Mouse (Mus musculus): ENCODE data around the gene Agfg2. TPM values are rescaled to one million over a fixed set of nuclear protein-coding genes. Genes with fewer than 3 reads are reported as not detected.
"Not testable (repeated sequence)": the region's sequence is repeated elsewhere in the genome, so short reads cannot be mapped to it uniquely, and the experiment has no call there.

Gene Agfg2
- total RNA-seq, 2 experiments from 2014 or later: 11.8 to 13.3 TPM

DNA sequence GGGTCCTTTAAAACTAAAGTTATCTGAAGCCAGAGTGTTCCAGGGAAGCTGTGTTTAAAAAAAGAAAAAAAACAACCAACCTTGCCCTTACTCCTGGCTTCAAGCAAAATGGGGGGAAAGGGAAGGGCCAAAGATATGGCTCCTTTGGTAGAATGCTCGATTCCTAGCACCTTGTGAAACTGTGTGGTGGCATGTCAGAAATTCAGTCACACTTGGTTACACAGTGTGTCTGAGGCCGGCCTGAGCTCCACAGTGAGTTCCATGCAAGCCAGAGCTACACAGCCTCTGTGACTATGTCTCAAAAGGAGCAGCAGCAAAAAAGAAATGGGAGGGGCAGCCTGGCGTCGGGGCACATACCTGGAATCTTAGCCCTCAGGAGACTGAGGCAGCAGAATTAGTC is 35.3 kb downstream of the Agfg2 start:
- intact Hi-C loops (cut with DNase I): no loop called here

DNA sequence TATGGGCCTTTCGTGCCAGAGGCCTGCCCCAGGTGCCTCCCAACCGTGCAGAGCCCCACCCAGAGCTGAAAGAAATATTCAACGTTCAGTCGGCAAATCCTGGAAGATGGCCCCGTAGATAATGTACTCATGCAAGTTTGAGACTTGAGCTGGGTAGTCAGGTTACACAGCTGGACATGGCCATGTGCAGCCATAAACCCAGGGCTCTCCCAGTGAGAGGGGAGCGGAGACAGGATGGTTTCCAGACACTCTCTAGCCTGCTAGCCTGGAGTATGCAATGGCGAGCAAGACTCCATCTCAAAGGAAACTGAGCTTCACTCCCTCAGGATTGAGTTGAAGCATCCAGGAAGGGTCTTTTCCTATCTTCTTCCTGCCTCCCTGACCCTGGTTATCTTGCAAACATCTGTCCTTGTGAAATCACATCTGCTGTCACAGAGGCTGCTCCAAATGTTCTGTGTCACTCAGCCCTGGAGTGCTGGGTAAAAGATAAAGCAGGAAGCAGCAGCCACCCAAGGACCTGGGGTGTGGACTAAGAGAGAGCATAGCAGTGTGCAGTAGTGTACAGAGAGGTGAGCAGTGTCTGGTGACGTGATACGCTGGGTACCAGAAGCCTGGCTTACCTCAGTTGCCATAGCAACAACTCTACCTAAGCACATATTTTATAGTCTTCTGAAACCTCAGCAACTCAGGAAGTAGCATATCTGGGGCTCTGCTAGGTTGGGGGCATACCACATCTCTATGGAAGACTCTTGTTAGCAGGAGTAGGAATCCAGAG is 36.5 kb downstream of the Agfg2 start:
- DNase-seq (ENCODE audit: low spot score): no peak
- intact Hi-C loops (cut with DNase I): no loop called here

More for the DNA sequence above, 35.3 kb downstream of the Agfg2 start:
- DNase-seq (ENCODE audit: low spot score): no peak

DNA sequence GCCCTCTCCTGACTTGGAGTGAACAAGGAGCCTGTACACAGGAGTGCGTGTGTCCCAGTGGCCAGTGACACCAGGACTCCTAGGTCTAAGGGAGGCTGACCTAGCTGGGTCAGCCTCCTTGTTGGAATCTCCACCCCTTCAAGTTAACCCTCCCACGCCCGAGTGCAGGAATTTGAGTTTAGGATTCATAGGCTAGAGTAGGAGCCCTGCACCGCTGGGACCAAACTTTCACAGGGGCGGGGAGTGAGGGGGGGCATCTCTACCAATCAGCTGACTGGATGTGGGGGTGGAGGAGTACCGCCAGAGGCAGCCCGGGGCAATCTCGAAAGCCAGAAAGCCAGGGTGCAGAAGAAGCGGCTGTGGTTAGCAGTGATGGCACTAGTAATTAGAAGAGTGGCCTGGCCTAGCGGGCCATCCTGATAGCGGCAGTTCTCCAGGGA is 38.9 kb downstream of the Agfg2 start, which contains the start of gene Irs3:
TSS of gene Irs3 (minus strand) at position 63 of the 440 bp plus-strand sequence.
- DNase-seq (ENCODE audit: low spot score): peak; percentile 21
- intact Hi-C loops (cut with DNase I): no loop called here

DNA sequence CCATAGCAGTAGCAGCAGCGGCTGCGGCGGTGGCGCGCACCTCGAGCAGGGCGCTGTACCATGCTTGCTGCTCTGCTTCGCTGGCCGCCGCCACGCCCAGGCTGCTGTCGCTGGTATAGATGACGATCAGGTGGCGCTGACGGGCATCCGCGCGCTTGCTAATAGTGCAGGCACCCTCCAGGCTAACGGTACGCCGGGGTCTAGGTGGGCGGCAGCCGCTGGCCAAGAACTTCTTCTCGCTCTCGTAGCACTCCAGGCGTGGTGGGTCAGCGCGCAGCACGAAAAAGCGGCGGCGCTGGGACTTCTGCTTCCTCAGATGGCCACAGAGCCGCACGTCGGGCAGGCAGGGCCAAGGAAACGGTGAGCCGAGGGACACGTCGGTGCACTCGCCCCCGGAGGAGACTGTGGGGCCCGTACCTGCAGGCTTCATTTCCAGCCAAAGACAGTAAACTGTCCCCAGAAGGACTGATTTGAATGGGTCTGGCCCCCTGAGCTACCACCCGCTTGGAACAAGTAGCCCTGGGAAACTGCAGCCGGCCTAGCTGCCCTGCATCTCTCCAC is 39.4 kb downstream of the Agfg2 start:
- no peak for DNase-seq (ENCODE audit: low spot score)
- intact Hi-C loops (cut with DNase I): no loop called here

DNA sequence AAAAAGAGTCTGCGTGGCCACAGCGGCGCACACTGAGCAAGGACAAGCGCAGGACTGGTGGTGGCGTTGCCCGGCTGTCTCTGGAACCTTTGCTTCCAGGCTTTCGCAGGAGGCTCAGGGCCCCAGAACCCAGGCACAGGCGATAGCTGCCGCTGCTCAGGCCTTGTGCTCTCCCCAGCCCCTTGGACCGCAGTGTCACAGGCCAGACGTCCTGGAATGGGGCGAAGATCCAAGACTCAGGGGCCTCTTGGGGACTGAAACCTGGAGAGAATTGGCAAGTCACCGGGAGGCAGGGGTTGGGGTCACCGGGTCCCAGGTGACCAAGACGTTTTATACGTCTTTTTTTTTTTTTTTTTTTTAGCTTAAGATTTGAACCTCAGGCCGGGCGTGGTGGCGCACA is 40.0 kb downstream of the Agfg2 start:
- intact Hi-C loops (cut with DNase I): no loop called here
- no peak for DNase-seq (ENCODE audit: low spot score)

DNA sequence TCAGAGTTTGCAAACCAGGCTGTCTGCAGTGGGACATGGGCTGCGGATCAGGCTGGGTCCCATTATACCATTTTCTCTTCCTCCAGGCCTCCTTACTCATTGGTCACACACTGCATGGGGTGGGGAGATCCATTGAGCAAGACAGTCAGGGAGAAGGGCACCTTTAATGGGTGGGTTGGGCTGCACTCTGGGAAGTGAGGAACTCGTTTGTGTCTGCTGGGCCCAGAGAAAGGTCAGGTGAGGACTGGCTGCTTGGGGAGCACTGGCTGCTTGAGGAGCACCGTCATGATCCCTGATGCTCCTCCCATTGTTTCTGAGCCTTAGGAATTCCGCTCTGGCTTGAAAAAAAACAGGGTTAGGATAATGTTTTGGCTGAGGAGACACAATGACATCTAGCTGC is 41.6 kb downstream of the Agfg2 start:
- no peak for DNase-seq (ENCODE audit: low spot score)
- intact Hi-C loops (cut with DNase I): no loop called here

DNA sequence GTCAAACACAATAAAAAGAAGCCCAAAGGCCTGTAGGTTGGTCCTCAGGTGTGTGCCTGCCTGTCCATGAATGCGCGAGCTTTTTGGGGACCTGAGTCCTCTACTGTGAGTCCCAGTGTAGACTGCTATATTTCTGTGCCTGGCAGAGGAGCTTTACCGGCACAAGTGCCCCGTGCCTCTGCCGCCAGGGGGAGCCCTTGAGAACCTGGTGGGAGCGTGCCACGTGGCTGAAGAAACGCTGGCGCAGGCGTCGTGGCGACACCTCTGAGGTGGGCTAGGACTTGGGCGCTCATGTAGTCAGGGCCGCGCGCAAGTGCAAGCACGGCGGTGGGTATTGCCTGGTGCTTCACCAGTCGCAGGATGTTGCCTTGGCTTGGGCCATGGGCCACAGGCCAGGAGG is 43.5 kb downstream of the Agfg2 start, which contains the start of gene Sap25:
TSS of gene Sap25 (plus strand) at position 281 of the 400 bp plus-strand sequence.
- no peak for DNase-seq (ENCODE audit: low spot score)
- intact Hi-C loops (cut with DNase I): no loop called here

DNA sequence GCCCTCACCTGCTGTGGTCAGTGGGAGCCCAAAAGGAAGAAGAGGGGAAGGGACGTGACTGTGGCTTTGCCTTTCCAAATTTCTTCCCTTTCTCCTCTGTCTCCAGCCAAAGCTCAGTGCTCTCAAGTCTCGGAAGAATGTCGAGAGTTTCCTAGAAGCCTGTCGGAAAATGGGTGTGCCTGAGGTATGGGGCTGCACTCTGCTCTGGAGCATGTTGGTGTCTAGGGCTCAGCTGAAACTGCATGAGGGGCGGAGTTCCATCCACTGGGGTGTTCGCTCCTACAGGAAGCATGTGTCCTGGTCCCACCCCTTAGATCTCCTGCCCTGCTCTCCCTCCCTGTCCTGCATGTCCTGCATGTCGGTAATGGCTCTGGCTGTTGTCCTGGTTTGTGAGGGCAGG is 45.1 kb downstream of the Agfg2 start:
- no peak for DNase-seq (ENCODE audit: low spot score)
- intact Hi-C loops (cut with DNase I): no loop called here

DNA sequence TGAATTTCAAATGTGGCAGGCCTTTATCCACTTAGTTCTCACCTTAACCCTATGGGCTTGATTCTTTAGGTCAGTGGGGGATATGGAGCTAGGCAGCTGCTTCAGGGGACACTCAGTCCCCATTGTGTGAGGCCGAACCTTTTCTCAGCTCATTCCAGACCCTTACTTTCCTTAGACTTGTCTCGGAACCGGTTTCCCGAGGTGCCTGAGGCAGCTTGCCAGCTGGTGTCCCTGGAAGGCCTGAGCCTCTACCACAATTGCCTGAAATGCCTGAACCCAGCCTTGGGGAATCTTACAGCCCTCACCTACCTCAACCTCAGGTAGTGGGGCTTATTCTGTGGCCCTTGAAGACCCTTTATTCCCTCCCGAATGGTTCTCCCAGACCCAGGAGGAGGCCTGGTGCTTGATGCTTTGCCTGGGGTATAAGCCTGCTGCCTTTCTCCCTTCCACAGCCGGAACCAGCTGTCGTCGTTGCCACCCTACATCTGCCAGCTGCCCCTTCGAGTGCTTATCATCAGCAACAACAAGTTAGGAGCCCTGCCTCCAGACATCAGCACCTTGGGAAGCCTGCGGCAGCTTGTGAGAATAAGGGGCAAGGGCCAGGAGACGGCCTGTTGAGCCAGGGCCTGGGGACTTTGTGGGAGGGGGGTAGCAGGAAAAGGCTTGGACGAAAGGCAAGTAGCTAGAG is 51.0 kb downstream of the Agfg2 start:
- DNase-seq (ENCODE audit: low spot score): no peak
- intact Hi-C loops (cut with DNase I): no loop called here

DNA sequence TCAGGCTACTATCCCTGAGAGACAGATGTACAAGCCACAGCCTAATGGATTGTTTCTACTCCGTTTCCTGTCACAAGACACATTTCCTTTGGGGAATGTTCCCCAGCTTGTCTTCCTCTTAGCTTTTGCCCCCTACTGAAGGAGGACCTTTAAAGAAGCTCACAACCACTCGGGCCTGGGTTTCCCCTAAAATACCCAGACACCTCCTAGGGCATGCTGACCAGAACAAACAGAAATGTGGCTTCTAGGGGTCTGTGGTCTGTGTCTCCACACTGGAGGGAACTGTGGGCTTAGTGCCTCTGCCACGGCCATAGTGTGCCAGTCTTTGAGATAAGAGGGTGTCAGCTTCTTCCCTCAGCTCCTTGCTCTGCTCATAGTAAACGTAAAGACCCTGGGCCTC is 52.9 kb downstream of the Agfg2 start:
- DNase-seq (ENCODE audit: low spot score): no peak

DNA sequence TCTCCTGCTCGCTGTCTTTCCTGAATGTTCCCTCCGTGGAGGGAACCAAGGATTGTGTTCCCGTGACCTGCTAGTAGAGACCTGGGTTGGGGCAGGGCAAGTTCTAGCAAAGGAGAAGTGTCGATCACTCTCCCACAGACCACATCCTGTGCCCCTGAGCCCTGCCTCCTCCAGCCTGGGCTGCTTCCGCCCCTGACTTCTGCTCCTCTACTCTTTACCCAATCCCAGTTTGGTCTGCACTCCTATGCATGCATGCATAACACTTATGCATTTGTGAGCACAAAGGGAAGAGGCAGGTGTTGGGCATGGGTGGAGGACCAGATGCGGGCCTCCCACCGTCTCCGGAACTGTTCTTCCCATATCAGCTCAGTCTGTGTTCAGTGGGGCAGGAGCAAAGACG is 53.4 kb downstream of the Agfg2 start:
- peak; percentile 23 for DNase-seq (ENCODE audit: low spot score)
- intact Hi-C loops (cut with DNase I): no loop called here

More for the DNA sequence above, 52.9 kb downstream of the Agfg2 start:
- intact Hi-C loops (cut with DNase I): no loop called here

DNA sequence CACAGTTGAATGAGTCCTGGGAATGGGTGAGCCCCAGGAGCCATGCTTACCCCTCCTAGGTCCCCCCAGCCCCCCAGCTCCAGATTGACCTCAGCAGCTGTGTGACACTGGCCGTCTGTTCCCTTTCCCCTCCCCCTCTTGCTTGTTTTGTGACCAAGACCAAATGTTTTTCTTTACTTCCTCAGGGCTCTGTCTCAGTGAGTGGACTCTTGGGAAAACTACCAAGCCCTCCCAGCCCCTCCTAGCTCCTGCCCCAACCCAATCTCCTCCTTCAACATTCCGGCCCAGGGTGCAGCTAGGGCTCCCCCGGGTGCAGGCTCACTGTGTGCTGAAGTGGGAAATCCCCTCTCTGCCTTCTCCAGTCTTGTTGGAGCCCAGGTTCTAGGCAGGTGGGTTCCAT is 53.9 kb downstream of the Agfg2 start:
- intact Hi-C loops (cut with DNase I): no loop called here
- DNase-seq (ENCODE audit: low spot score): peak; percentile 32

DNA sequence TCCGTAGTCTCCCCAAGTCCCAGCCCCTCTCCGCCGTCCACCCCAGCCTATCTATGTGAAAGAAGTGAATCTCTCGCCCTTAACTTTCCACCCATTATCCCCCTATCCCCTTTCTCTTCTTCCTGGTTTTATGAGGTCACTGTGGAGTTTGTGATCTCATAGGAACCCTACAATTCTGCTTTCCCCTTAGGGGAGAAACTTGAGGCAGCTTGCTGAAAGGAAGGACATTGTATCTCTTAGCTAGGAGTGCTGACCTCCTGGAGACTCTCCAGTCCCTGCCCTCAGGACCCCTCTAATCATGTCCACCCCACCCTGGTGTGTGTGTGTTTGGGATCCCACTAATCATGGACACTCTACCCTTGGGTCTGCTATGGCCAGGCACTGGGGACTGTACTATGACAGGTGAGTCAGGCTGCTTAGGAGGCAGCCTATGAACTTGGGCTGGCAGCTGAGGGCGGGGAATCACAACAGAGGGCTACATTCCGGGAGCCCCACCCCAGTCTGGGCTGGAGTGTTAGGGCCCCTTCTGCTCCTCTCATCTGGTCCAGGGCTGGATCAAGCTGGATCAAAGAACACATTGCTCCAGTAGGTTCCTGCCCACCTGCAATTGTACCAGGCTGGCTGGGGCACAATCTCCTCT is 54.5 kb downstream of the Agfg2 start:
- DNase-seq (ENCODE audit: low spot score): no peak
- intact Hi-C loops (cut with DNase I): no loop called here

DNA sequence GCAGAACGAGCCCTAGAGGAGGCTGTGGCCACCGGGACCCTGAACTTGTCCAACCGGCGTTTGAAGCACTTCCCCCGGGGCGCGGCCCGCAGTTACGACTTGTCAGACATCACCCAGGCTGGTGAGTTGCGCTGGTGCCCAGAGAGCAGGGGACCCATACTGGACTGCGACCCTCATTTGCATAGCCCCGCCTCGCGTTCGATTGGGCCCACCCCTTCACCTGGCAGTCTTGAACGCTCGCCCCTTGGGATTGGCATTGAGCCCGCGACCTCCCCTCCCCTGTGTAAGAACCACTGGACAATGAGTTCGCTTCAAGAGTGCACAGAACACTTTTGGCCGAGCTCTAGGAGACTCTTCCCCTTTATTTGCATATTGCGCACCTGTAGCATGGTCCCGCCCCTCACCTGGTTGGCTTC is 55.2 kb downstream of the Agfg2 start:
- no peak for DNase-seq (ENCODE audit: low spot score)
- intact Hi-C loops (cut with DNase I): no loop called here

DNA sequence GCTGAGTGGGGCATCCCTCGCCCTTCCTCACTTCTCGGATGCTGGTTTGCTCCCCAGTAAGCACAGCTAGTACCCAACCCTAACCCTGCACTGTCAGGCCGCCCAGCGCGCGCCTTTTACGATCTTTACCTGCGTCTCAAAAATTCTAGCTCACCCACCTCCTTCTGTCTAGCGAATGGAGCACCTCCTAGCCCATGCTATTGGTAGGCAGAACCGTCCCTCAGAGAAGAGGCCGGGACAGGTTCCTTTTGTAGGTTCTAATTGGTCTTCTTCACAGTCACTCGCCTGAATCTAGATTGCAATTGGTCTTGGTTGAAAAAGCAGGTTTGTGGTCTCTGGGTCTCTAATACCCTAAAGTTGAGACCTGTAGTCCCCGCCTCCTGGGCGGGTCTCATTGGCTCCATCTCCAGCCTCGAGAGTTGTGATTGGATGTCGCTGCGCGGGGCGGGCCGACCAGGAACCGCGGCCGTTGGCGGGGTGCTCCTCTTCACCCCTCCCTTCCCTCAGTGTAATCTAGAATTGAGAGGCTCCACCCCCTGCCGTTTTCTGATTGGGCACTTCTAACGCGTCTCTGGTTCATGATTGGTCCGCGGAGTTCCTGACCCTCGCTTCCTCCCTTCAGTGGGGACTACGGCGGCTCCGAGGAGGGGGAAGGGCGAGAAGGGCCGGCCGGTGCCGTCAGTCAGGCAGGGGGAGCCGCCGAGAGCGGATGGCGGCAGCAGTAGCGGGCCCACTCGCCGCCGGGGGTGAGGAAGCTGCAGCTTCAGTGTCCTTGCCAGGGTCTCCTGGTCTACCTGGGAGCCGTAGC is 55.8 kb downstream of the Agfg2 start, which contains the start of the genes Fbxo24, Lrch4 and Gm20605:
TSS of gene Fbxo24 (minus strand) at position 505 of the 808 bp plus-strand sequence.
TSS of gene Lrch4 (plus strand) at position 624 of the 808 bp plus-strand sequence.
TSS of gene Gm20605 (plus strand) at position 678 of the 808 bp plus-strand sequence.
- intact Hi-C loops (cut with DNase I): no loop called here
- peak; percentile 100 for DNase-seq (ENCODE audit: low spot score)

DNA sequence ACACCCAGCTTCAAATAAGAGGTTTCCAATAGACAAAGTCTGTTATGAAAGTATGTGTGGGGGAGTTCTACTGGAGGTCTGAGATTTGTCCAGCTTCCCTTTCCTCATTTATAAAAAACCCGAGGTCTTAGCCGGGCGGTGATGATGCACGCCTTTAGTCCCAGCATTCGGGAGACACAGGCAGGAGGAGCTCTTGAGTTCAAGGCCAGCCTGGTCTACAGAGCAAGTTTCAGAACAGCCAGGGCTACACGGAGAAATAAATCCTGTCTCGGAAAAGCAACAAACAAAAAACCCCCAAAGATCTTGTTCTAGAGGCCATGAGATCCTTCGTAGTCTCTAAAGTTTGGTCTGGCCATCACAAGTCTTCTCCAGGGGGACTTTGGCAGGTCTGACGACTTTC is 56.5 kb downstream of the Agfg2 start:
- intact Hi-C loops (cut with DNase I): no loop called here
- DNase-seq (ENCODE audit: low spot score): no peak

DNA sequence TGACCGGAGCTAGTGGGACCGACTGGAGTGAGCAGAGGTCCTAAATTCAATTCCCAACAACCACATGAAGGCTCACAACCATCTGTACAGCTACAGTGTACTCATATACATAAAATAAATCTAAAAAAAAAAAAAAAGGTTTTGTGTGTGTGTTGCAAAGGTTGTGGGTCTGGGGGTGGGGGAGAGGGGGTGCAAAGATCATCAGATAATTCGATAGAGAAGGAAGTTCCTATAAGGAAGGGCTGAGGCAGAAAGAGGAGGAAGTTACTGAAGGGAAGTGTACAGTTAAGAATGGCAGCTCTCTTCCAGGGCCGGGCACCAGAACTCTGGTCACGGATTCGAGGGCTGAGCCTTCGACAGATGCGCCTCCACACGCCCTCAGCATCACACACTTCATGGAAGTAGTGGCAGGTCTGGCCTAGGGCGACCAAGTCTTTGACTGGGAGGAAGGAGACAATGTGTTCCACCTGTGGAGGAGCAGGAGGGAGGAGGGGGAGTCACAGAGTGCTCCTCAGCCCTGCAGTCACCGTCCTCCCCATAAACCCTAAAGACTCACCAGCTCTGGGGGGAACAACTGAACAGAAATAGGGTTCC is 60.5 kb downstream of the Agfg2 start:
- no peak for DNase-seq (ENCODE audit: low spot score)
- intact Hi-C loops (cut with DNase I): no loop called here

DNA sequence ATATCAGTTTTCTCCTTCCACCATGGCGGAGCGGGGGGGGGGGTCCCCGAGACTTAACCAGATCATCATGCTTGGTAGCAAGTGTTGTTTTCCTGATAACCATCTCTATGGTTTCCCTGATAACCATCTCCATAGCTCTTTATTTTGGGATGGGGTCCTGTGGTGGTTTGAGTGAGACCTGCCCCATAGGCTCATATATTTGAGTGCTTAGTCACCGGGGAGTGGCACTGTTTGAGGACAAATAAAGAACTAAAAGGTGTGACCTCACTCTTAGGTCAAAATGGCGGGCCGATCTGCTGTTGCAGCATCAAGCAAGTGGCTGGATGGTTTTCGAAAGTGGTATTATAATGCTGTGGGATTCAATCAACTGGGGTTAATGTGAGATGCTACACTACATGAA is 69.2 kb downstream of the Agfg2 start:
- DNase-seq (ENCODE audit: low spot score): no peak
- intact Hi-C loops (cut with DNase I): no loop called here

DNA sequence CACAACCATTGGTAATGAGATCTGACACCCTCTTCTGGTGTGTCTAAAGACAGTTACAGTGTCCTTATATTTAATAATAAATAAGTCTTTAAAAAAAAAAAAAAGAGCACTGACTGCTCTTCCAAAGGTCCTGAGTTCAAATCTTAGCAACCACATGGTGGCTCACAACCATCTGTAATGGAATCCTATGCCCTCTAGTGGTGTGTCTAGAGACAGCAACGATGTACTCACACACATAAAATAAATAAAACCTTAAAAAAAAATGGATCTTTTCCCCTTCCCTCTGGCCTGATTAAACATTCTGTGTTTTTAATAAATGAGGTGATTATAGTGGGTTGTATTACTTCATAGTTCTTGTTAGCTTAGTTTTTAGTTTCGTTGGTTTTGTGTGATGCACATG is 69.6 kb downstream of the Agfg2 start:
- DNase-seq (ENCODE audit: low spot score); intact Hi-C loops (cut with DNase I): not testable (repeated sequence)

All from heart, postnatal 25 days (tissue).